Mouse (Mus musculus) embryonic facial prominence, embryonic 10.5 days (tissue): ENCODE results near the gene 1700017N19Rik. TPM values are rescaled to one million over a fixed set of nuclear protein-coding genes. Genes with fewer than 3 reads are reported as not detected.

ENCODE experiments used
- polyA plus RNA-seq: library from polyadenylated mRNA; unstranded; fragments of >200 nt; fragmentation: Nextera tagmentation; extraction: Ambion mirVana; gene quantifications from 2 replicates; pipeline ENCODE4 v1.2.1, GENCODE M21; 2016

Gene 1700017N19Rik
- polyA plus RNA-seq, 1 experiment from 2014 or later: not detected

Other genes with a start within 250 kb of the 1700017N19Rik start
- gene Gm4302, start 249.6 kb upstream of the 1700017N19Rik start, polyA plus RNA-seq: not detected in 2 replicates
- not detected in 2 replicates for gene Gm4303, start 244.5 kb upstream of the 1700017N19Rik start, polyA plus RNA-seq
- gene Gm4305, start 239.4 kb upstream of the 1700017N19Rik start, polyA plus RNA-seq: not detected in 2 replicates
- not detected in 2 replicates for gene Gm4307, start 229.1 kb upstream of the 1700017N19Rik start, polyA plus RNA-seq
- gene Gm4312, start 207.9 kb upstream of the 1700017N19Rik start, polyA plus RNA-seq: not detected in 2 replicates
- 23.0 and 26.2 TPM in 2 replicates for gene Tmtc3, start 103.1 kb upstream of the 1700017N19Rik start, polyA plus RNA-seq
- gene Cep290, start 102.9 kb upstream of the 1700017N19Rik start, polyA plus RNA-seq: 6.2 and 6.3 TPM in 2 replicates
- 8.6 and 9.8 TPM in 2 replicates for gene 4930430F08Rik, start 61 bp upstream of the 1700017N19Rik start, polyA plus RNA-seq